Mouse (Mus musculus): ENCODE data around the gene Lurap1l.
"Not testable (repeated sequence)": the region's sequence is repeated elsewhere in the genome, so short reads cannot be mapped to it uniquely, and the experiment has no call there.

Lurap1l gene

DNA sequence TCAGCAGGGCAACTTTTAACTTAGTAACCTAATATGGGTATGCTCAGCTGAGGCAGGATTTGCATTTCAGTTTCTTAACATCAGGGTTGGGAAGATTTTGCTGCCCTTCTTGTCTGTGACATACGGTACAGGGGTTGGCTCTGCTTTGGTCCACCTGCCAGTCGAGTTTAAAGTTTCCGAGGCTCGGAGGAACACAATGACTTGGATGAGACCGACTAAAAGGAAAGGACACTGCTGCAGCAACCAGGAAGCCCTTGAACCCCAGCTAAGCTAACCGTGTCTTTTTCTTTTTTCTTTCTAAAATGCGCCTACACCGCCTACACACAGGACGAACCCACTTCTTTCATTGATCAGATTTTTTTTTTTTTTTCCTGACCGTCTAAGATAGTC is at the start of gene Lurap1l:
TSS of gene Lurap1l (plus strand) at position 166 of the 390 bp plus-strand sequence.
- peak; percentile 66 for DNase-seq

DNA sequence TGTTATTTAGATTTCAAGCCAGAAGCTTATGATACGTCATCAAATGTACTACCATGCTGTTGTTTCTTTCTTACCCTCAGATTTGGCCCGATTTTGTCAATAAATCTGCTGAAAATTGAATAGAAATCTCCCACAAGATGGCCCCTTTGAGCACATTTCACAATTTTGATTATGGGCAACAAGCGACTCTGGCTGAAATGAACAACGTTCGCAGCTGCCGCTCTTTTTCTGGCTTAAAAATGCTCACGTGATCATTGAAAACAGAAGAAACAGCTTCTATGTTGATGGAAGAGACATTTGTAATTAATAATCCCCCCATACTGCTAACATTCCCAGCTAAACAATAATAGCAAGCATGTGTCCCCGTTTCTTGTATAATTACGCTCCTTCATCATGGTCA is 47.5 kb upstream of the Lurap1l start:
- DNase-seq, result no peak

GRCm38 (mm10) chr4:80863906-80864305 is 46.5 kb upstream of the Lurap1l start:
- DNase-seq, result no peak

GRCm38 (mm10) chr4:80864511-80864922 is 45.9 kb upstream of the Lurap1l start:
- no peak for DNase-seq

DNA sequence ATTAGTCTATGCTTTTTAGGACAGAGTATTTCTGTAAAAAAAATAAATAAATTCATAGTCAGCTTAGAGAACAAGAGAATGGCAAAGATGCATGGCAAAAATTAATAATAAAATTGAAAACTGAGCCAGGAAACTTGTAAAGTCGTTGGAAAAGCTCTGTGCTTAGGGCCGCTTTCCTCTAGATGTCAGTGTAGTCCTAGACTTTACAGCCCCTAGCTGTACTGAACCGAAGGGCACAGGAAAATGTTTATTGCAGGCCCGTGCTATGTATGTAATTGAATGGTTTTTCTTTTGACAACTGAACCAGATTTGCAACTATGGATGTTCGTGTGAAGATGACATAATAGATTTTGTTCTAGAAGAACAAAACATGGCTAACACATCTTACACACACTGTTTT is 44.4 kb upstream of the Lurap1l start:
- no peak for DNase-seq

GRCm38 (mm10) chr4:80869598-80869997 is 40.8 kb upstream of the Lurap1l start:
- DNase-seq, result no peak

DNA sequence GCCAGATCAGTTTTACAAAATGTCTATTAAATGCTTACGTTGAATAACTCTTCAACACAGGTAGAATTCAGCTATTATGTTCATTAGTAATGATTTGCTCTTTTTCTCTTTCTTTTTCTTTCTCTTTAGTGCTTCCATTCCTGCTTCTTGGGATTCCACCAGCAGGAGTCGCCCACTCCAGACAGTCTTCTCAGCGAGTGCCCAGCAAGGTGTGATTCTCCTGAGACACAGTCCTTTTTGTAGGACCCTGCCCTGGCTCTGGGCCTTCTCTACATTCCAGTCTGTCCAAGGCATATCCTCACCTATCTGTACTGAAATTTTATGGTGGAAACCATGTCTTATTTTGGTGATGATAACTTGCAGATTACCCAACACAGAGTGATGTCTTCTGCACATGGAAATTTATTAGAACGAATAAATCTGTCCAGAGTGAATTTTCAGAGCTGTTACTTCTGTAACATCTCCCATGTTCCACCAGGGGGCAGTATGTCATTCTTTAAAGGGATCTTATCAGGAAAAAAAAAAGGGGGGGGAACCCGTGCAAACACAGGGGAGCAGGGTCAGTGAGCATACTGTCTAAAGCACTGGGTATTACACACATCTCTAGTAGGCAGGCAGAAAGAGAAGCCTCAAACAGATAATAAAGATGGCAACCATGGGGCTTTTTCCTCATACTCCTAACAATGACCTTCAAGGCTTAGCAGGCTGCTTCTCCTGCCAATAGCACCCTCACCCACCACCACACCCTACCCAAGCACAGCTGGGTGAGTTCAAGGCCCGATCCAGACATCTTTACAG is 37.4 kb upstream of the Lurap1l start:
- DNase-seq, result no peak

GRCm38 (mm10) chr4:80874121-80874859 is 36.2 kb upstream of the Lurap1l start:
- DNase-seq, result no peak

- no peak for DNase-seq
Observed at GRCm38 (mm10) chr4:80875055-80875454, 35.4 kb upstream of the Lurap1l start.

GRCm38 (mm10) chr4:80881996-80882599 is 28.3 kb upstream of the Lurap1l start:
- no peak for DNase-seq

DNA sequence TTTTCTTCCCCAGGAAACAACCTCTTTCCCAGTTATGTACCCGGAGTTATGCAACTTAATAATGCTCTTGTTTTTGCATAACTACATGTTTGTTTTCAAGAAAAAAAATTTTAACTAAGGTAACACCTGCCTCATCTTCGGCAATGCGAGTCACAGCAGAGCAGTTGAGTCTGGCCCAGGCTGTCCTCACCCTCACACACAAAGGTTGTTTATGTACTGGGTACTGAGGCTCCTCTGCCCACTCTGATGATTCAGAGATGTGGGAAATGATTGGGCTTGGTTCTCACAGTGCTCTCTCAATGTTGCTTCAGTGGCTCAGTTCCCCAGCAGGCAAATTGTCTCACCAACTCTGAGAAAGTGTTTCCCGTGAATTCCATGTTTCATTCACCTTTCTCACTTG is 23.8 kb upstream of the Lurap1l start:
- no peak for DNase-seq

- no peak for DNase-seq
Observed at GRCm38 (mm10) chr4:80891004-80891403, 19.4 kb upstream of the Lurap1l start.

- DNase-seq, result no peak
Observed at GRCm38 (mm10) chr4:80895278-80895894, 15.1 kb upstream of the Lurap1l start.

DNA sequence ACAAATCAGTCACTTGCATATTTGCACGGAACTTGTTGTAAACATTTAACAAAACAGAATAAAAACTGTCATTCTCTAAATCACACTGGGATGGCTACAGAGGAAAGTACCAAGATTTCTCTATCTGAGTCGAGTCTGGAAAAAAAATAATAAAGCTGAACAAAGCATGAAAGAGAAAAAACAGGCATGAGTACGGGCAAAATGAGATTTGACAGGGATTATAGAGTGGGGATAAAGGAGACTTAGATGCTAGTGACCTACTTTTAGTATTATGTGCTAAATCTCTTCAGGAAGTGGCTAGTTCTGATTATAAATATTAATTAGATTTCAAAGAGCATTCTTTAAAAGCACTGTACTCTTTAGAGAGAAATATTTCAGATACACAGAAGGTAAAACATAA is 3.7 kb upstream of the Lurap1l start:
- no peak for DNase-seq

DNA sequence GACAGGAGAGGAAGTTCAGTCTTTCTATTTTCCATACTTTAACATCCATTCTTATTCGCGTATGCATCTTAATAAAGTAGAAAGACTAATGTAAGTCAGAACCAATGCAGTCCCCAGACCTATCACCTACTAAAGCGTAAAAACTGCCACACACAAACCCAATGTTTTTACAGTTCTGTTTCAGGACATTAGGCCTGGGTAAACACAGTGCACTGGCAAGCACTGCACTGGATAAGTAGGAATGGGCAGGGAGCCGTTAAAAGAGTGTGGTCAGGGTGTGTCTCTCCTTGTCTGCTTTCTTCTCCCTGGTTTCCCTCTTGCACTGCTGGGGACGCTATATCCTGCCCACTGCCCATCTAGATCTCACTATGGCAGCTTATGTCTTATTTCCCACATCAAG is 2.5 kb upstream of the Lurap1l start:
- DNase-seq, result no peak

GRCm38 (mm10) chr4:80908902-80909301 is 1.5 kb upstream of the Lurap1l start:
- DNase-seq, result no peak

GRCm38 (mm10) chr4:80910871-80911701 is 640 bp downstream of the Lurap1l start:
- peak; percentile 24 for DNase-seq

DNA sequence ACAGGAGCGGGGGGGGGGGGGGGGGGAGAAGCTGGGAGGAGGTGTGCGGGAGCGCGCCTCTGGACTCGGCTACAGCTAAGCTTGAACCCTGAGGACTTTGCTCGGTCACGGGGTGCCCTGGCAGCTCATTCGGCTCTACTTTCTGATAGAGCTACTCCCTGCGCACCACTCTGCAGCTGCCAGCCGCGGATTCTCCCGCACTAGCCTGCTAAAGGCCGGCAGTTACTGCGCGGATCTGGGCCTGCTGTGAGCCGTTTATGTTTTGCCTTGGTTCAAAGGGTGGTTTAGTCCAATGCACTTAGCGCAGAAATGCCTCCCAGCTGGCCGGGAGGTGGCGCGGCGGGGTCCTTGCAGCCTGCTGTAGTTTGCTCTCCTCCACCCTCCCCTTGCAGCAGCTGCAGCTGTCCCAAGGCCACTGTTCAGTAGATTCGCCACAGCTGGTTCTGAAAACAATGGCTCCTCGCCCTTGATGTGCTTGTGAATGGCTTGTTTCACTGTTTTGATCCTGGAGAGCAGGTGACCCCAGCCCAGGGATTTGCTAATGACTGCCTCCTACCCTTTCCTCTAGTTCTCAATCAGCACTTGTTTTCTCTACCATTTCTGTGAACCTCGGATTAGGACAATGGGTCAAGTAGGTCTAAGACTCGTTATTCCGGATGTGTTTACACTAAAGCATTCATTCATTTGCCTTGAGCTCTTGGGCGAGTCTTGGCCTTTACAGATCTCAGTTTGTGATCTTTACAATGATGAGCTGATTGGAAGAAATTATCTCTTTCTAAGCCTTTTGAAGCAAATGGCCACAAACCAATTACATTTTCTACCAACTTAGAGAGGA is 1.5 kb downstream of the Lurap1l start:
- peak; percentile 89 for DNase-seq

- DNase-seq, result no peak
Observed at GRCm38 (mm10) chr4:80915211-80915610, 4.8 kb downstream of the Lurap1l start.

DNA sequence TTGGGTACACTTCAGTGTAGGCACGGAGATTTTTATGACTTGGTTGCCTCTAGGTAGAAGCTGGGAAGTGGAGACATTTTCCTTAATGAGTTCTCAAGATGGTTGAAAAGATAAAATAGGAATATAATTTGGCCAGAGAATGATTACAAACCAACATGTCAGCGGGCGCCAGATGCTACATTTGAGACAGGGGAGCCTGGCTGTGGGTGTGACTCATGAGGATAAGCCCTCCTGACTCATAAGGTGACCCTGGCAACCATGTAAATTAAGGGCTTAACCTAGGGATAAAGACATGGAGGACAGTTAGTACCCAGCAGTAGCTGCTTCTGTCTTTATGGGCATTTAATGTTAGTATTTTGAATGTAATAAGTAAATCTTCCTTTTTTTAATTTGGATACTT is 6.2 kb downstream of the Lurap1l start:
- DNase-seq, result no peak

- DNase-seq, result not testable (repeated sequence)
Observed at GRCm38 (mm10) chr4:80917128-80917527, 6.7 kb downstream of the Lurap1l start.

GRCm38 (mm10) chr4:80917812-80918211 is 7.4 kb downstream of the Lurap1l start:
- no peak for DNase-seq
